Mouse (Mus musculus) hindbrain, embryonic 14.5 days (tissue): ENCODE results near the gene Ciita. TPM values are rescaled to one million over a fixed set of nuclear protein-coding genes. Genes with fewer than 3 reads are reported as not detected.

Source experiments
- ATAC-seq: fragments of 200-750 bp; cut with Nextera tagmentation; 2 replicates; pipeline ENCODE4 v1.8.0; 2017; ENCODE audit warnings: moderate number of reproducible peaks, mild to moderate bottlenecking, moderate TSS enrichment, moderate library complexity; ENCODE audit not compliant: low FRiP score
- DNase-seq: peaks from one replicate; pipeline ENCODE4 v3.0.0-alpha.2; 2015; ENCODE audit warnings: low spot score
- H3K27ac ChIP-seq: fragments of 300-500 bp; sonication (generic); 2 replicates; pipeline ENCODE4 v1.5.1; 2014; ENCODE audit warnings: mild to moderate bottlenecking, moderate library complexity
- H3K27me3 ChIP-seq: fragments of 300-500 bp; sonication (generic); 2 replicates; pipeline ENCODE4 v1.6.1; 2014; ENCODE audit warnings: mild to moderate bottlenecking, low read length, mixed read lengths; ENCODE audit not compliant: control insufficient read depth, insufficient read depth
- H3K36me3 ChIP-seq: fragments of 300-500 bp; sonication (generic); replicated peaks from 2 replicates; pipeline ENCODE4 v1.6.1; 2014; ENCODE audit not compliant: control insufficient read depth, insufficient read depth
- H3K4me1 ChIP-seq: fragments of 300-500 bp; sonication (generic); replicated peaks from 2 replicates; pipeline ENCODE4 v1.6.1; 2014; ENCODE audit warnings: antibody characterized with exemption, low read length, mixed read lengths; ENCODE audit not compliant: control insufficient read depth, insufficient read depth
- H3K4me2 ChIP-seq: fragments of 300-500 bp; sonication (generic); replicated peaks from 2 replicates; pipeline ENCODE4 v1.6.1; 2014; ENCODE audit warnings: mild to moderate bottlenecking, moderate library complexity
- H3K4me3 ChIP-seq: fragments of 300-500 bp; sonication (generic); replicated peaks from 2 replicates; pipeline ENCODE4 v1.5.1; 2014; ENCODE audit warnings: mild to moderate bottlenecking, low read length
- H3K9ac ChIP-seq: fragments of 300-500 bp; sonication (generic); 2 replicates; pipeline ENCODE4 v1.6.1; 2014
- H3K9me3 ChIP-seq: fragments of 300-500 bp; sonication (generic); 2 replicates; pipeline ENCODE4 v1.6.1; 2016; ENCODE audit warnings: low read length; ENCODE audit not compliant: control insufficient read depth
- WGBS: fragments of 180-500 bp; shearing (Covaris S2); extraction: QIAGEN DNeasy Blood & Tissue Kit; methylation state at CpG from one replicate; pipeline ENCODE4 v1.1.7; 2014; 5-methylcytosine and 5-hydroxymethylcytosine counted together
- polyA plus RNA-seq: library from polyadenylated mRNA; unstranded; fragments of >200 nt; fragmentation: Nextera tagmentation; extraction: Ambion mirVana; gene quantifications from 2 replicates; pipeline ENCODE4 v1.2.1, GENCODE M21; 2014

The Ciita gene
- polyA plus RNA-seq, 1 experiment from 2014 or later: 0.62 TPM

DNA sequence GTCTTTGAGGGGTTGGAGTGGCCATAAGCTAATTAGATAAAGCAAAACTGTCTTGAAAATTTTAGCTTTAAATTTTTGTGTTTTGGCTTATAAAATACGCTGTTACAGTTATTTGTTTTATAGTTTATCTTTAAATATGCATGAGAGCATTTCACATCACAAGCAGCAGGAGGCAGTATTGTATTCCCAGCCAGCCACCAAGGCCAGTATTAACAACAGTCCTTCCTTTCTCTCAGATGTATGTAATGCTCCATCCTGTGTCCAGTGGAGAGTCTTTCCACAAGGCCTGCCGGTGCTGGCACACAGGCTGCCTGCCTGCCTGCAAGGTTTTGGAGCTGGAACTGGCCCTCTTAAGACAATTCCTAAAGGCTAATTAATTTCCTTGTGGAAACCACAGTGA lies 92.0 kb downstream of the Ciita start:
- Histone ChIP-seq H3K4me1 (no peaks in the 10 kb centered on the region), H3K27me3 (no peaks in the 10 kb centered on the region), H3K27ac (no peak overlapping the region), H3K36me3 (peaks cover 86% of the 10 kb centered on the region), H3K9me3 (no peaks in the 10 kb centered on the region), H3K9ac (no peak overlapping the region), H3K4me2 (no peak overlapping the region), H3K4me3 (no peak overlapping the region)
- ATAC-seq (no peak), DNase-seq (no peak)
- WGBS: 60% methylated on average over 2 of the region's 2 CpGs

GRCm38 (mm10) chr16:10574936-10575335 lies 95.1 kb downstream of the Ciita start:
- Histone ChIP-seq H3K36me3 (peaks cover 86% of the 10 kb centered on the region), H3K27me3 (no peaks in the 10 kb centered on the region), H3K27ac (no peak overlapping the region), H3K9ac (no peak overlapping the region), H3K4me1 (no peaks in the 10 kb centered on the region), H3K4me2 (no peak overlapping the region), H3K9me3 (no peaks in the 10 kb centered on the region), H3K4me3 (no peak overlapping the region)
- WGBS: 89% methylated on average over 2 of the region's 2 CpGs
- DNase-seq (no peak), ATAC-seq (no peak)

DNA sequence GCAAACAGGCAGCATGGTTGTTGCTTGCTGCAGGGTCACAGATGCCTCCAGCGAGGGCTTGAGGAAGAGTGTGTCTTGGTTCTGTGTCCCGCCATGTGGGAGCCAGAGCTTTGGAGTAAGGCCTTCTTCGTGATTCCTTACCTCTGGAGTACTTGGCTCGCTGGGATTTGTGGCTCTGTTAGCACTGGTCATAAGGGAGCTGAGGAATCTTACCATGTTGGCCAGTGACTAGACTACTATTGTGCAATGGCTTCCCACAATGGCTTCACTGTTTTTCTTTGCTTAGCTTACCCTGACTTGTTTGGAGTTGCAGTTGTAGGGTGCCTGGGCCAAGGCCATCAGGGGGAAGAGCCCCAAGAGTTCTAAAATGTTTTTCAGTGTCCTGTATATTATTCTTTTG lies 96.1 kb downstream of the Ciita start:
- peaks cover 87% of the 10 kb centered on the region for H3K36me3 ChIP-seq
- H3K27ac ChIP-seq: no peak overlapping the region
- no peak overlapping the region for H3K9ac ChIP-seq
- no peaks in the 10 kb centered on the region for H3K9me3 ChIP-seq
- no peak for ATAC-seq
- no peak for DNase-seq
- H3K4me1 ChIP-seq: no peaks in the 10 kb centered on the region
- H3K4me3 ChIP-seq: no peak overlapping the region
- H3K4me2 ChIP-seq: no peak overlapping the region
- no peaks in the 10 kb centered on the region for H3K27me3 ChIP-seq
- WGBS: 93% methylated on average over 4 of the region's 4 CpGs

GRCm38 (mm10) chr16:10577548-10577947 lies 97.7 kb downstream of the Ciita start:
- Histone ChIP-seq H3K4me1 (no peaks in the 10 kb centered on the region), H3K9me3 (no peaks in the 10 kb centered on the region), H3K36me3 (peaks cover 91% of the 10 kb centered on the region), H3K9ac (no peak overlapping the region), H3K27ac (no peak overlapping the region), H3K4me3 (no peak overlapping the region), H3K27me3 (no peaks in the 10 kb centered on the region), H3K4me2 (no peak overlapping the region)
- 77% methylated on average over 5 of the region's 5 CpGs for WGBS
- no peak for ATAC-seq
- DNase-seq: no peak

Other genes with a start within 250 kb of the Ciita start
- gene Emp2, start 166.1 kb upstream of the Ciita start, polyA plus RNA-seq: 17.6 and 19.5 TPM in 2 replicates
- gene Tekt5, start 84.6 kb upstream of the Ciita start, polyA plus RNA-seq: 16.1 and 17.9 TPM in 2 replicates
- gene Nubp1, start 68.1 kb upstream of the Ciita start, polyA plus RNA-seq: 46.0 and 50.4 TPM in 2 replicates
- 44.3 and 44.5 TPM in 2 replicates for gene Tvp23a, start 32.7 kb upstream of the Ciita start, polyA plus RNA-seq
- 25.0 and 26.0 TPM in 2 replicates for gene Dexi, start 63.0 kb downstream of the Ciita start, polyA plus RNA-seq
- 67.1 and 68.7 TPM in 2 replicates for gene Clec16a, start 65.3 kb downstream of the Ciita start, polyA plus RNA-seq